Mouse (Mus musculus): ENCODE results near the gene Spcs1.

Spcs1 gene

DNA sequence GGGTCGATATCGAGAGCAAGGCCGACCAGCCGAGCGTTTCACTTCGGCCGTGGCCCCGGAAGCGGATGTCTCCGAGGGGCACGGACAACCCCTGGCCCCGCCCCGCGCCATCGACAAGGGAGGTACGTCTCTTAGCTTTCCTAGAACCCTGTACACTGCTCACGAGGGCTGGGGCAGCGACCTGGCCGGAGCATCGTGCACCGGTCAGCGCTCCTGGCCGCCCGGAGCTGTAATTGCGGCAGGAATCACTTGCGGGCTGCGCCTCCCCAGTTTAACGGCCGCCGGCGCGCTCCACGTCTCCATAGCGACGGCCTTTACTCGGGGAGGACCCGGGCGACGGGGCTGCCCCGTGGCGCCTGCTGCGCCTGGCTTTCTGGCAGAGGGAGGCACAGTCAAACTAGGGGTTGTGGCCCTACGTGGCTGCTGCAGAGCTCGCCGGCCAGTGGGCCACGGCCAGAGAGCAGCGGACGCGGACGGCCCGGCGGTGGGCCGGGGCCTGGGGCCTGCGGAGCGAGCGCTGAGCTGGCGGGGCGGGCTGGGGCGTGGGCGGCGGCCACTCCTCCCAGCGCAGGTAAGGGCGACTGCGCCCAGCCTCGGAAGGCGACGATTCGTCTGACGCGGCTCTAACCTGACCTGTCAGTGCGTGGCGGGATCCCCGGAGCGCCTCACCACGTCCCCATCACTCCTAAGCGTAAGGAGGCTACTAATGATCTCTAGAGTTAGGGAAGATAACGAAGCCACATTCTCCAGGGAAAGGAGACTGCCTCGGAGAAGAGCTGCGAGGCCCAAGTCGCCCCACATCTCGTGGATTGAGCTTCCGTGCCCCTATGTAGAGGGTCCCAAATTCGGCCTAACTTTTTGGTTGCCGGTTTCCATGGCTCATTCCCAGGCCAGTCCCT, at the start of gene Spcs1, which contains the start of gene Glt8d1:
TSS of gene Spcs1 (minus strand) at position 366 of the 899 bp plus-strand sequence.
TSS of gene Glt8d1 (plus strand) at position 94 of the 899 bp plus-strand sequence.
- DNase-seq (ENCODE audit: extremely low read depth, insufficient read length, low spot score) = peak; percentile 89

DNA sequence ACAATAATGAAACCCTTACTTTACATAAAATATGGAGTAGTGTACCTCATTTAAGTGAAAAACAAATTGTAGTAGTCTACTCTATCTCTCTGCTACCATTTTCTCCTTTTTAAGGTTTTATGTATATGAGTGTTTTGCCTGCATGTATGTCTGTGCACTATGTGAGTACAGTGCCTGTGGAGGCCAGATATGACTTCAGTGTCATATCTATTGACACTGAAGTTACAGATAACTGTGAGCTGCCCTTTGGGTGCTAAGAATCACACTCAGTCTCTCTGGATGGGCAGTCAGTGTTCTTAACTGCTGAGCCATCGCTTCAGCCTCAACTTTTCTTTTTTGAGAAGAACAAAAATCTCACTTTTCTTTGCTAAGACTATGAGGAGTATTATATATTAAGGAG, 44.3 kb upstream of the Spcs1 start:
- DNase-seq (ENCODE audit: extremely low read depth, insufficient read length, low spot score) = no peak

DNA sequence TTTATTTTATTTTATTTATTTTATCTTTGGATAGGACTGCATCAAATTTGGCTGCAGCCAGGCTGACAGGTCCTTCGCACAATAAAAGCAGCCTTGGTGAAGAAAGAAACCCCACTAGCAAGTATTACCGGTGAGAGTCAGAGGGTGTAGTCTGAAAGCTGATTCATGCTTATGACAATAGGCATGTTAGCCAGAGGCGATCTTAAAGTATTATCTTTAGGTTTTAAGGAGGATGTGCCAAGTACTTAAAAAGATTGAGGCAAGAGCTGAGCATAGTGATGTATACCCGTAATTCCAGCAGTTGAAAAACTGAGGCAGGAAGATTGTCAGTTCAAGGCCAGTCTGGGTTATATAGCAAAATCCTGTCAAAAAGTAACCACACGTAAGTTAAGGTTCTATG, 43.8 kb upstream of the Spcs1 start:
- DNase-seq (ENCODE audit: extremely low read depth, insufficient read length, low spot score) = no peak

DNA sequence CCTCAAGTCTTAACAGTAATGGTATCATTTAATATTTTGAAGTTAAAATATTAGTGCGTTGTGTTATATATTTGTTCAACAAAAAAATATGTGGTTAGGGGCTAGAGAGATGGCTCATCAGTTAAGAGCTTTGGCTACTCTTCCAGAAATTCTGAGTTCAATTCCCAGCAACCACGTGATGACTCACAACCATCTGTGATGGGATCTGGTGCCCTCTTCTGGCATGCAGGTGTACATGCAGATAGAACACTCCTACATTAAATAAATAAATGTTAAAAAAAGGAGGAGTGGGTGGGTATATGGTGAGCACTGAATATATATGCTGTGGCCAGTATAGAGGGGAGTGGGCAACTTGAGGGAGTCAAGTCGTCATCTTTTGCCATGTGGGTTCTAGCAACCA, 24.3 kb upstream of the Spcs1 start:
- DNase-seq (ENCODE audit: extremely low read depth, insufficient read length, low spot score) = peak; percentile 31

DNA sequence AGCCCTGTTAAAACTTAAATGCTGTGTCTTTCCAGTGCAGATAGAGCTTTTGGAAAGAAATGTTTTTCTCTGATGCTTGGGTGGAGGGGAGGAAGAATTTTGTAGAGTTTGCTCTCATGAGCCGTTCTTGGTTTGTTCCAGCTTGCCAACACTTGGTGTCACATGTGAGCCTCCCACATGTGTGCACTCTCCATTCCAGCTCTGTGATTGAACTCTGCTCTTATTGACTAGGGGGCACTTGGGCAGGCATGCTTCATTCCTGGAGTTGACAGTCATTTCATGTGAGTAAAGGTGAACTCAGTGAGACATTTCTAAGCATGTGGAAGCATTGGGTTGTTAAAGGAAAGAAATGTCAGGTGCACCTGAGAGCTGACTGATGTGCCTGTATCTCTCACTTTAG, 21.1 kb upstream of the Spcs1 start:
- DNase-seq (ENCODE audit: extremely low read depth, insufficient read length, low spot score) = no peak

DNA sequence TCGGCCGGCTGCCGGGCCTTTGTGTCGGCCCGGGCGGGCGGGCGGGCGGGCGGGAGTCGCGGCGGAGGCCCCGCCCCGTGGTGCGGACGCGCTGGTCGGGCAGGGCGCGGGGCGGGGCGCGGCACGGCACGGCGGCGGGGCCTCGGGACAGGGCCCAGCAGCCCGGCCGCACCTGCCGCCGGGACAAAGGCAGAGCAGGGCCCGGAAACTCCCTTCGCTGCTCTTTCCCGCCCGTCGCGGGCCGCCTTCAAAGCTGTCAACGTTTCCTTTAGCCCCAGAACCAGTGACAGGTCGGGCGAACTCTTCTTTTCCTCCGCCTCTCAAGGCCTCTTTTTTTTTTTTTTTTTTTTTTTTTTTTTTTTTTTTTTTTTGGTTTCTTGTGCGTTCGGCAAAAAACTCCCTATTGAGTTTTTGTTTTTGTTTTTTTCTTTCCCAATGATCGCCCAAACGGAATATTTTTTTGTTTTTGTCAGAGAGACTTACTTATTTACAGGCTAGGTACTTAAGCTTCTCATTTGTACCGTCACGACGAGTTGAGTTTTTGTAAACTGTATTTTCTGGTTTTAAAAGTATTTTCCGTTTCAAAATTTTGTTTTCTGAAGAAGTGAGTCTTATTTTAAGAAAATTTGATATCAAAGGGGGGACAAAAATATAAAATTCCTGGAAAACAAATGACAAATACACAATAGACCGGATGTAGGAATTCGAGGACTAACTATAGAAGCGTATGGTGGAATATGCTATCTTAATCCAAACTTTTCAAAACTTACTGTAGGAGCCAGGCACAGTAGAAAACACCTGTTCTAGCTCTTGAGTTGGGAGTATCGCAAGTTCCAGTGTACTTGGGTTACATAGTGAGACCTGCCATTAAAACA, 18.1 kb upstream of the Spcs1 start:
- DNase-seq (ENCODE audit: extremely low read depth, insufficient read length, low spot score) = peak; percentile 79

DNA sequence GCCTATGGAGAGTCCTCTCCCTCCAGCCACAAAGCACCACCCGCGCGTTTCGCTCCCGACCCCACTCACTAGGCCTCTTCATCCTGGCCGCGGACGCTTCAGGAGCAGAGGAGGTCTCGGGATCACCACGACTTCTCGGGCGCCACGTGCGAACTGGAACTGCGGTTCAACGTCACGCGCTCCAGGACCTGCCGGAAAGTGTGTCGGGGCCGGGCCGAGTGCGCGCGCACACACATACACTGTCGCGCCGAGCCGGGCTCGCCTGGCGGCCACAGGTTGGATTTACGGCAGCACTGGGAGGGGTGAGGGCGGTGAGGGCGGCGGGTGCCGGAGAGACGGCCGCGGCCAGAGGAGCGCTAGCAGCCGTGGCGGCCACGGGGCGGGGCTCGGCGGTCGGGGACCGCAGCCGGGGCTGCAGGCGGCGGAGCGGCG, 17.4 kb upstream of the Spcs1 start, which contains the start of the genes Pbrm1 and Gnl3:
TSS of gene Pbrm1 (plus strand) at position 279 of the 432 bp plus-strand sequence.
TSS of gene Gnl3 (minus strand) at position 293 of the 432 bp plus-strand sequence.
- DNase-seq (ENCODE audit: extremely low read depth, insufficient read length, low spot score) = peak; percentile 97

DNA sequence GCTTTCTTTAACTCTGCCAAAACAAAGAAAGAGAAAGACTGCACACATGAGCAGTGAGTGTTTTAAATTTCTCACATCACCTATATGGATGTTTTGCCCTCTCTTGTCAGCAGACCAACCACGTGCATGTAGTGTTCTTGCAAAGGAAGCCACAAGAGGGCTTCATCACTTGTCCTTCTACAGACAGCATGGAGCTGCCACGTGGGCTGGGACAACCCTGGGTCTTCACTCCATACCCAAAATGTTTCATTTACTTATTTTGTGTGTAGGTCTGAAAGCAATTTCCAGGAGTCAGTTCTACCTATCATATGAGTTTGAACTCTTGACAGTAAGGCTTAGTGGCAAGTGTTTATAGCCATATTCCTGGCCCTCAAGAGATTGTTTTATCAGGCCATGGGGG, 16.4 kb upstream of the Spcs1 start:
- DNase-seq (ENCODE audit: extremely low read depth, insufficient read length, low spot score) = peak; percentile 29

DNA sequence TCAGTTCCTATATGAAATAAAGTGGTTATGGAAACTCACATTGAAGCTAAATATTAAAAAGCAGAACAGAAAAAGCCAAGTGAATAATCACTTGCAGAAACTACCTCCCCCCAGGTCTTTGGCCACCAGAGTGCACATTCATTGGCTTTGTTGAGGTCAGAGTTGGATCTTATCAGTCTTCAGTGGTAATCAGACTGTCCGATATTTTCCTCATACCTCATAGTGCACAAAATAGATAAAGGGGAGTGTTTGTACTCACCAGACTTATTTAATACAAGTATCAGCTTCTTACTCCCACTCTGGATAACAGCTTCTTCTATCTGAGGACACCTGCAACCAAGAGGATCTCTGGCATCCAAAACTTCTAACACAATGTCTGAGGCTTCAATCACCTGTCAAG, 14.6 kb upstream of the Spcs1 start:
- no peak for DNase-seq (ENCODE audit: extremely low read depth, insufficient read length, low spot score)

DNA sequence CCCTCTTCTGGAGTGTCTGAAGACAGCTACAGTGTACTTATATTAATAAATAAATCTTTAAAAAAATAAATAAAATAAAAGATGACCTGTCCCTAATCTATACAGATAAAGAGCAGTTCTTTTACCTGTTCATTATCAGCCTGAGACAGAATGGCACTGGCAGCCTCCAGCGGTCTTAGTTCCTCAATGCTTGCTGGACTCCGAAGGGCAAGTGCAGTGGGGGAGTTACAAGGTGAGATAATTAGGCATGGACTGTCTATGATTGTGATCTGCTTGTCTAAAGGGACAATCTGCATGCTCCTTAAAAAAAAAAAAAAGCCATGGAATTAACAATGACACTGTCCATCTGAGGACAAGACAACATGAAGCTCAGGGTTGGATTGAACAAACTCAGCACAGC, 12.5 kb upstream of the Spcs1 start:
- DNase-seq (ENCODE audit: extremely low read depth, insufficient read length, low spot score) = no peak

DNA sequence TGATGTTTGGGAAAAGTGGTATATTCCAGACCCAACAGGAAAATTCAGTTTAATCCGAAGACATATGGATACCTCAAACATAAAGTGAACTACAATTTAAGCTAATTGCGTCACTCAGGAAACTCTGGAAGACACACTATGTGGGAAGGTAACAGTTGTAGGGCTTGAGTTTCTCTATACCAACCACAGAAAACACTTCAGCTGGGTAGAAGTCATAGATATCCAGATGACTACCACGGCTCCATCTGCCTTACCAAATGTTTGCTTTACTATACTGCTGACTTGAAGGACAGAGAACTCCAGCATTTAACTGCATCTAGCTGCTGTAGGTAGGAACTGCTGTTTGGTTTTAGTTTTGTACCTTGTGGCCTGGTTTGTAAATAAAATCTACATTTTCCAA, 10.1 kb upstream of the Spcs1 start:
- no peak for DNase-seq (ENCODE audit: extremely low read depth, insufficient read length, low spot score)

DNA sequence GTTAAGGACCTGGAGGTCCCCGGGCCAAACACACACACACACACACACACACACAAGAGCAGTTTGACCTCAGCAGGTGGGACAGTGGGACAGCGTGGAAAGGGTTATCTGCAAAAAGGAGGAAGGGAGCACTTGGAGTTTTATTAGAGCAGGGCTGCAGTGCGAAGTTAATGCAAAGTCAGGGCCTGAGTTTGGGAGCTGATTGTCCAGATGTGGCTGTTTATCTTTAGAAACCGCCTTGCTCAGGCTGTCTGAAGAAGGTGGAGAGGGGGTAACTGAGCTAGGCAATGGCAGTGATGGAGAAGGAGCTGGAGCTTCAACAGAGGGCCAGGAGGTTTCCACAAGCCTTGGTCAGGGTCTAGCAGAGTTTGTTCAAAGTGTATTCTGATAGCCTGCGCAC, 5.3 kb upstream of the Spcs1 start:
- no peak for DNase-seq (ENCODE audit: extremely low read depth, insufficient read length, low spot score)

DNA sequence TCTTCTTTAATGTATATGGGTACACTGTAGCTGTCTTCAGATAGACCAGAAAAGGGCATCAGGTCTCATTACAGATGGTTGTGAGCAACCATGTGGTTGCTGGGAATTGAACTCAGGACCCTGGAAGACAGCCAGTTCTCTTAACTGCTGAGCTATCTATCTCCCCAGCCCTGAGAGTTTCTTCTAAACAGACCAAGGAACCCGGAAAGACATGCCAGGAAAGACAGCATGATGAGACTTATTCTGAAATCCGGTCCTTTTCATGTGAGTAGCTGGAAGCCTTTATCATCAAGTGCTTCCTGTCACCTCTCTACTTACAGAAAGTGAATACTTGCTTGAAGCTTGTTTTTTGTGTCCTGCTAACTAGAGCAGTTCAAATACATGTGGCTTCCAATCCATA, 3.1 kb upstream of the Spcs1 start:
- no peak for DNase-seq (ENCODE audit: extremely low read depth, insufficient read length, low spot score)

DNA sequence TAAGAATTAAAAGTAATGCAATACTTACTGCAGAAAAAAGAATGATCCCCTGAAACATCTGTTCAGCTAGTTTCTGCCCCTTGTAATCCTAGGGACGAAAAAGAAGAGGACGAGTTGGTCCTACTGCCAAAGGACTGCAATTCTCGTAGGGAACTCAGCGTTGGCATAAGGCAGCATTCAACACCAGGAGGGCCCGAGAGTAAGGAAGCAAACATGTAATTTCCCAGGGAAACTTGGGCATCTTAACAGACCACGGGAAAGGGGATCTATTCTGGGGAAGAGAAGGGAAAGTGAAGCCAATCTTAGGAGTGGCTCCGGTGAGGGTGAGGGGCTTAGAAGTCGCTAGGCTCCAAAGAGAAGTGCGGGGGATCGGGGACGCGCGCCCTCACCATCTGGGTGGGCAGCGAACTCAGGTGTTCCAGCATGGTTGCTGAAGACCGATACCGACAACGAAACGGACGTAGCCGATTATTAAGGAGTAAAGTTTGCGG, 611 bp downstream of the Spcs1 start:
- no peak for DNase-seq (ENCODE audit: extremely low read depth, insufficient read length, low spot score)

DNA sequence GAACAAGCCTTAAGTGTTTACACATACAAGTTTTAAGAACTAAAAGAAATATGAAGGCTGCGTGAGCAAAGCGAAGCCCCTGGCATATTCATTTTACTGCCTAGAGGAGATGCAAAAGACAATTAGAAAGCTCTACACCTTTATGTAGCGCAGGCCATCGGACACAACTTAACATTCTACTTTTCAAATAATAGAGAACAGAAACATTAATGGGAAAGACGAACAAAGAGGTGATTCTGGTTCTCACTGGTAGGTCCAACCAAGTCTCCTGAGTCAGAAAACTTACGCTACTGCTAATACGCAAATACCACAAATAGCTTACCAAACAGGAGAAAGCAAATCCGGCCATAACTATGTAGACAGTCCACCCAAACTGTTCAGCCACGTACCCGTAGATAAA, 1.1 kb downstream of the Spcs1 start:
- DNase-seq (ENCODE audit: extremely low read depth, insufficient read length, low spot score) = no peak

DNA sequence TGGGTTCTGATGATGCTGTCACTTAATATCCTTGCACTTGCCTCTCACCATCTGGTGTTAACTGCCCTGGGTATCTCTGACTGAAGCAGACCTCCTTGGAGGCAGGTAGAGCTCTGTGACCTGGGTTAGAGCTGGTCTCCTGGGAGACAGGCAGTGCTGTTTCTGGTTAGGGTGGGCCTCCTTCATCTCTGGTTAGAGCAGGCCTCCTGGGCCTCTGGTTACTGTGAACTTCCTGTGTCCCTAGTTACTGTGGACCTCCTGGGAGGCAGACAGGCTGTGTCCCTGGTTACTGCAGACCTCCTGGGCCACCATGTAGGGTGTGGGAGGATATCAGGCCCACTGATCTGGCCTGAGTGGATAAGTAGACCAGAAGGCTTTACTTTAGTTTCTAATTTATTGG, 5.1 kb downstream of the Spcs1 start:
- DNase-seq (ENCODE audit: extremely low read depth, insufficient read length, low spot score) = no peak

DNA sequence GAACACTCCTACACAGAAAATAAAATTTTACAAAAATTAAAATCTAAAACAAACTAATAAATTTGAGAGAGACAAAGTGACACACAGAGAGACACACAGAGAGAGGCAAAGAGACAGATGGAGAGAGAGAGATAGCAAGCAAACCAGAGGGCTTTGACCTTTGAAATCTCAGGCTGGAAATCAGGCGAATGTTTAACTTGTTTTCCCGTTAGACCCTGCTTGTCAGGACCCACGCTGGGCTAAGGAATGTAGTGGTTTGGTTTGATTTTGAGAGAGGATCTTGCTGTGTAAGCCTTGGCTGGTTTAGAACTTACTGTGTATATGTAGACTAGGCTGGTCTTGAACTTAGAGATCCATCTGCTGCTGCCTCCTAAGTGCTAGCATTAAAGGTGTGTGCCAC, 25.2 kb downstream of the Spcs1 start:
- DNase-seq (ENCODE audit: extremely low read depth, insufficient read length, low spot score) = no peak

DNA sequence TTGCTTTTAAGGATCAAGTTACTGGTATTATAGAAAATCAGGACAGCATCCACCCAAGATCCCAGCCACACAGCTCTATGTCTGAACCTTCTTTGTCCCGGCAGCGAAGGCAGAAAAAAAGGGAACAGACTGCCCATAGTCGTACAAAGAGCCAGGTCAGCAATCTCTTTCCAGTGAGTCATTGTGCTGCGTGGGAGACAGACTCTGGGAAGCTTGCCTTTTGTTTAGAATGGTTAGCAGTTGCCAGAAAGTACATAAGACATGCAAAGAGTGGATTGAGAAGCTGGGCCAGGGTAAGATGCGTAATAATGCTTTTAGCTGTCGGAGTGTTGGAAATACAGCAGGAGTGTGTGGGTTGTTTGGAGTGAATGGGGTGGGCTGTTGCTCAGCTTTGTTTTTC, 27.3 kb downstream of the Spcs1 start:
- peak; percentile 18 for DNase-seq (ENCODE audit: extremely low read depth, insufficient read length, low spot score)

DNA sequence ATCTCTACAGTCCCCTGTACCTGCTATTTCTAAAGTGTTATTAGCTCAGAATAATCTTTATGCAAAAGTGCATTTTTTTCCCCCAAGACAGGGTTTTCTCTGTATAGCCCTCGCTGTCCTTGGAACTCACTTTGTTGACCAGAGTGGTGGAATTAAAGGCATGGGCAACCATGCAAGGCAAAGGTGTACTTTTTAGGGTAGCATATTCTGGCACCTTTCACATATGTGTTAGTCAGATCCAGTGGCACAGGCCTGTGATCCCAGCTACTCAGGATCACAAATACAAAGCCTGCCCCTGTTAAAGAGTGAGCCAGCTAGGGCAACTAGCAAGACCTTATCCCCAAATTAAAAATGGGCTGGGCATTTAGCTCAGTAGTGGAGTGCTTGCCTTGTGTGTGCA, 41.1 kb downstream of the Spcs1 start:
- DNase-seq (ENCODE audit: extremely low read depth, insufficient read length, low spot score) = no peak

DNA sequence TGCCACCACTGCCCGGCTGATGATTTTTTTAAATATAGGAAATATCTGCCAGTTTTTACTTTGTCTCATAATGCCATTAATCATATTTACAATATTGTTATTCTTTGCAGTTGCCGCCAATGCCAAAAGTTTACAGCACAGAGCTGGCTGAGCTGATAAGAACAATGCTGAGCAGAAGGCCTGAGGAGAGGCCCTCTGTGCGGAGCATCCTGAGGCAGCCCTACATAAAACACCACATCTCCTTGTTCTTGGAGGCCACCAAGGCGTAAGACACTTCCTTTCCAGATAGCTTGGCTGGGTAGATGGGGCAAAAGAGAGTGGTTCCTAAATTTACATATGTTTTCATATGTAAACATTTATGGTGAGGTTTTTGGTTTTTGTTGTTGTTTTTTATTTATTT, 42.4 kb downstream of the Spcs1 start:
- no peak for DNase-seq (ENCODE audit: extremely low read depth, insufficient read length, low spot score)

DNA sequence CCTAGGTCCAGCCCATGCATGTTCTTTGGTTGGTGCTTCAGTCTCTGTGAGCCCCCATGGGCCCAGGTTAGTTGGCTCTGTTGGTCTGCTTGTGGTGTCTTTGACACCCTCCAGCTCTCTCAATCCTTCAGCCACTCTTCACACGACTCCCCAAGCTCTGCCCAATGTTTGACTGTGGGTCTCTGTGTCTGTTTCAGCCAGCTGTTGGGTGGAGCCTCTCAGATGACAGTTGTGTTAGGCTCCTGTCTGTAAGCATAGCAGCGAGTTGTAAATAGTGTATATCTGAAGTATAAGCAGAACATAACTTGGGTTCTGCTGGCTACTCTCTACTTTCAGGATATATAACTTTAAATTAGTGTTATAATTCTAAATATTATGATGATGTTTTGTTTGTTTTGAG, 43.0 kb downstream of the Spcs1 start:
- no peak for DNase-seq (ENCODE audit: extremely low read depth, insufficient read length, low spot score)
